Comparison of ENCODE assay signal across 7 mouse cellular contexts in genomic region chr14:52315283-52315780, GRCm38 (mm10). TPM values are rescaled to one million over a fixed set of nuclear protein-coding genes. Genes with fewer than 3 reads are reported as not detected.
DNase-seq lines count a peak whose midpoint lies in the region; ATAC-seq and TF ChIP-seq lines count a peak whose summit lies in the region.

No protein-coding gene starts in this region.

- H3K4me2 ChIP-seq in intestine, embryonic 15.5 days (replicated peaks): peak overlapping the region; percentile 84
- peak overlapping the region; percentile 74 for H3K4me2 ChIP-seq in neural tube, embryonic 13.5 days

- H3K27ac ChIP-seq in liver, adult 2 months (replicated peaks; ENCODE audit: insufficient read depth, low read depth, low read length): no peak overlapping the region
- no peak overlapping the region for H3K27ac ChIP-seq in embryonic fibroblast, embryonic 13.5 days (ENCODE audit: insufficient read depth, low read length)
- peak overlapping the region; percentile 85 for H3K27ac ChIP-seq in intestine, embryonic 15.5 days
- H3K27ac ChIP-seq in neural tube, embryonic 13.5 days (replicated peaks): peak overlapping the region; percentile 97

- no peaks in the 10 kb centered on the region for H3K9me3 ChIP-seq in intestine, embryonic 15.5 days
- H3K9me3 ChIP-seq in neural tube, embryonic 13.5 days: no peaks in the 10 kb centered on the region

- peak; percentile 9 for ATAC-seq in intestine, embryonic 15.5 days
- ATAC-seq in neural tube, embryonic 13.5 days (ENCODE audit: low read depth): peak; percentile 19

- H3K4me1 ChIP-seq in liver, adult 2 months (ENCODE audit: control insufficient read depth, insufficient read depth, low read length): no peaks in the 10 kb centered on the region
- no peaks in the 10 kb centered on the region for H3K4me1 ChIP-seq in embryonic fibroblast, embryonic 13.5 days (ENCODE audit: control insufficient read depth, insufficient read depth, low read length)
- H3K4me1 ChIP-seq in intestine, embryonic 15.5 days (replicated peaks): peaks cover 23% of the 10 kb centered on the region; the same call in 1 of the 2 replicates
- H3K4me1 ChIP-seq in neural tube, embryonic 13.5 days (replicated peaks): peaks cover 60% of the 10 kb centered on the region

- no peaks in the 10 kb centered on the region for H3K27me3 ChIP-seq in liver, adult 2 months (ENCODE audit: control insufficient read depth, insufficient read depth, low read length)
- no peaks in the 10 kb centered on the region for H3K27me3 ChIP-seq in intestine, embryonic 15.5 days (replicated peaks)
- H3K27me3 ChIP-seq in neural tube, embryonic 13.5 days: no peaks in the 10 kb centered on the region

- H3K4me3 ChIP-seq in liver, adult 2 months (ENCODE audit: insufficient read depth, low read depth, low read length): peak overlapping the region; percentile 90
- peak overlapping the region; percentile 71 for H3K4me3 ChIP-seq in embryonic fibroblast, embryonic 13.5 days (ENCODE audit: insufficient read depth, low read length)
- peak overlapping the region; percentile 73 for H3K4me3 ChIP-seq in intestine, embryonic 15.5 days (replicated peaks)
- peak overlapping the region; percentile 78 for H3K4me3 ChIP-seq in neural tube, embryonic 13.5 days

- TF ChIP-seq CTCF in liver, adult 2 months (IDR thresholded peaks at IDR 0.05; ENCODE audit: low read depth, low read length): no peak
- TF ChIP-seq CTCF in embryonic fibroblast, embryonic 13.5 days (IDR thresholded peaks at IDR 0.05; ENCODE audit: borderline replicate concordance, insufficient read depth, low read length): no peak

- H3K79me2 ChIP-seq in liver, adult 2 months (ENCODE audit: control insufficient read depth, insufficient read depth, low read length): no peaks in the 10 kb centered on the region

- WGBS in liver, adult 2 months: 23% methylated on average over 17 of the region's 17 CpGs
- WGBS in intestine, embryonic 15.5 days: 6% methylated on average over 17 of the region's 17 CpGs
- WGBS in neural tube, embryonic 13.5 days: 5% methylated on average over 17 of the region's 17 CpGs

- no peaks in the 10 kb centered on the region for H3K36me3 ChIP-seq in liver, adult 2 months (ENCODE audit: control insufficient read depth, insufficient read depth, low read length)
- peaks cover 13% of the 10 kb centered on the region; the same call in 1 of the 2 replicates for H3K36me3 ChIP-seq in intestine, embryonic 15.5 days
- H3K36me3 ChIP-seq in neural tube, embryonic 13.5 days: peaks cover 46% of the 10 kb centered on the region

- TF ChIP-seq POLR2A in liver, adult 2 months (IDR thresholded peaks at IDR 0.05; ENCODE audit: extremely low read depth, insufficient read depth, low read length): no peak
- no peak for TF ChIP-seq POLR2A in embryonic fibroblast, embryonic 13.5 days (IDR thresholded peaks at IDR 0.05; ENCODE audit: low read depth, low read length)

- no peak for DNase-seq in liver, adult 2 months (ENCODE audit: extremely low read depth, low read depth, low spot score)
- DNase-seq in liver: no peak
- no peak for DNase-seq in urinary bladder, adult 2 months (ENCODE audit: low spot score)
- no peak for DNase-seq in ovary, postnatal 10 days (ENCODE audit: low spot score)

- peak overlapping the region; percentile 86 for H3K9ac ChIP-seq in liver, adult 2 months (ENCODE audit: low read depth, low read length)
- H3K9ac ChIP-seq in intestine, embryonic 15.5 days: peak overlapping the region; percentile 81
- peak overlapping the region; percentile 97 for H3K9ac ChIP-seq in neural tube, embryonic 13.5 days

RNA-seq across cellular contexts. Expression of gene Mettl3, which starts 10.4 kb away (rescaled TPM):
- 11.4 and 12.7 TPM in 2 replicates for total RNA-seq in liver, adult 2 months (2014; rRNA removed)
- 7.2 and 8.6 TPM in 2 replicates for polyA plus RNA-seq in liver, adult 2 months (2012; rRNA removed)
- 49.1 and 49.4 TPM in 2 replicates for polyA plus RNA-seq in embryonic fibroblast, embryonic 13.5 days (2011; ENCODE audit: insufficient read length, low read depth, missing spikeins)
- 37.6 and 41.1 TPM in 2 replicates for polyA plus RNA-seq in intestine, embryonic 15.5 days (2015; fragmentation: Nextera tagmentation; extraction: Ambion mirVana)
- 53.2 and 60.8 TPM in 2 replicates for polyA plus RNA-seq in neural tube, embryonic 13.5 days (2015; fragmentation: Nextera tagmentation; extraction: Ambion mirVana)
- polyA plus RNA-seq in urinary bladder, adult 2 months (2012; rRNA removed): 32.9 and 36.4 TPM in 2 replicates

RNA-seq across cellular contexts. Expression of gene Sall2, which starts 13.2 kb away (rescaled TPM):
- 0.74 and 0.94 TPM in 2 replicates for total RNA-seq in liver, adult 2 months (2014; rRNA removed)
- polyA plus RNA-seq in liver, adult 2 months (2012; rRNA removed): 0.80 and 1.4 TPM in 2 replicates
- 12.1 and 15.6 TPM in 2 replicates for polyA plus RNA-seq in embryonic fibroblast, embryonic 13.5 days (2011; ENCODE audit: insufficient read length, low read depth, missing spikeins)
- polyA plus RNA-seq in intestine, embryonic 15.5 days (2015; fragmentation: Nextera tagmentation; extraction: Ambion mirVana): 9.2 and 10.2 TPM in 2 replicates
- 44.5 and 47.5 TPM in 2 replicates for polyA plus RNA-seq in neural tube, embryonic 13.5 days (2015; fragmentation: Nextera tagmentation; extraction: Ambion mirVana)
- polyA plus RNA-seq in urinary bladder, adult 2 months (2012; rRNA removed): 6.3 and 8.1 TPM in 2 replicates

RNA-seq across cellular contexts. Expression of gene Rab2b, which starts 36.0 kb away (rescaled TPM):
- 1.3 and 1.7 TPM in 2 replicates for total RNA-seq in liver, adult 2 months (2014; rRNA removed)
- 1.7 and 2.3 TPM in 2 replicates for polyA plus RNA-seq in liver, adult 2 months (2012; rRNA removed)
- 31.1 and 45.6 TPM in 2 replicates for polyA plus RNA-seq in embryonic fibroblast, embryonic 13.5 days (2011; ENCODE audit: insufficient read length, low read depth, missing spikeins)
- polyA plus RNA-seq in intestine, embryonic 15.5 days (2015; fragmentation: Nextera tagmentation; extraction: Ambion mirVana): 13.7 and 16.0 TPM in 2 replicates
- polyA plus RNA-seq in neural tube, embryonic 13.5 days (2015; fragmentation: Nextera tagmentation; extraction: Ambion mirVana): 57.2 and 64.7 TPM in 2 replicates
- 17.5 and 18.1 TPM in 2 replicates for polyA plus RNA-seq in urinary bladder, adult 2 months (2012; rRNA removed)

RNA-seq across cellular contexts. Expression of gene Tox4, which starts 36.4 kb away (rescaled TPM):
- 13.0 and 14.6 TPM in 2 replicates for total RNA-seq in liver, adult 2 months (2014; rRNA removed)
- 20.1 and 21.1 TPM in 2 replicates for polyA plus RNA-seq in liver, adult 2 months (2012; rRNA removed)
- 38.2 and 44.0 TPM in 2 replicates for polyA plus RNA-seq in embryonic fibroblast, embryonic 13.5 days (2011; ENCODE audit: insufficient read length, low read depth, missing spikeins)
- 36.0 and 36.1 TPM in 2 replicates for polyA plus RNA-seq in intestine, embryonic 15.5 days (2015; fragmentation: Nextera tagmentation; extraction: Ambion mirVana)
- polyA plus RNA-seq in neural tube, embryonic 13.5 days (2015; fragmentation: Nextera tagmentation; extraction: Ambion mirVana): 52.7 and 58.5 TPM in 2 replicates
- polyA plus RNA-seq in urinary bladder, adult 2 months (2012; rRNA removed): 27.8 and 29.3 TPM in 2 replicates

RNA-seq across cellular contexts. Expression of gene Olfr1513, which starts 40.9 kb away (rescaled TPM):
- not detected in 2 replicates for total RNA-seq in liver, adult 2 months (2014; rRNA removed)
- polyA plus RNA-seq in liver, adult 2 months (2012; rRNA removed): not detected in 2 replicates
- polyA plus RNA-seq in embryonic fibroblast, embryonic 13.5 days (2011; ENCODE audit: insufficient read length, low read depth, missing spikeins): not detected in 2 replicates
- polyA plus RNA-seq in intestine, embryonic 15.5 days (2015; fragmentation: Nextera tagmentation; extraction: Ambion mirVana): not detected in 2 replicates
- not detected in 2 replicates for polyA plus RNA-seq in neural tube, embryonic 13.5 days (2015; fragmentation: Nextera tagmentation; extraction: Ambion mirVana)
- polyA plus RNA-seq in urinary bladder, adult 2 months (2012; rRNA removed): not detected in 2 replicates

Comparison
In these comparisons a context has a peak if more than half of its experiments do, and no peak if none do; other contexts are left out.
1. H3K27ac ChIP-seq: peak in intestine, embryonic 15.5 days (single experiment) and neural tube, embryonic 13.5 days (single experiment); none in liver, adult 2 months (single experiment) and embryonic fibroblast, embryonic 13.5 days (single experiment).
2. Peak in every context shown above with its lines, with median percentiles within 50 percentile points of each other: H3K4me3 ChIP-seq and H3K9ac ChIP-seq.